Mouse (Mus musculus) limb, embryonic 11.5 days (tissue): ENCODE results near the gene Shq1. TPM values are rescaled to one million over a fixed set of nuclear protein-coding genes. Genes with fewer than 3 reads are reported as not detected.

ENCODE experiments used
- ATAC-seq: fragments of 200-750 bp; cut with Nextera tagmentation; 2 replicates; pipeline ENCODE4 v1.8.0; 2017; ENCODE audit warnings: low read depth; ENCODE audit not compliant: insufficient number of reproducible peaks, low FRiP score, low TSS enrichment
- DNase-seq: peaks from one replicate; pipeline ENCODE4 v3.0.0-alpha.2; 2015; ENCODE audit warnings: low spot score
- H3K27ac ChIP-seq: fragments of 300-500 bp; sonication (generic); replicated peaks from 2 replicates; pipeline ENCODE4 v1.5.1; 2014; ENCODE audit warnings: low read depth, mild to moderate bottlenecking, low read length
- H3K27me3 ChIP-seq: fragments of 300-500 bp; sonication (generic); 2 replicates; pipeline ENCODE4 v1.6.1; 2014; ENCODE audit warnings: mild to moderate bottlenecking, low read length, mixed read lengths; ENCODE audit not compliant: control insufficient read depth, insufficient read depth
- H3K36me3 ChIP-seq: fragments of 300-500 bp; sonication (generic); 2 replicates; pipeline ENCODE4 v1.6.1; 2014; ENCODE audit warnings: mild to moderate bottlenecking, low read length, moderate library complexity, mixed read lengths; ENCODE audit not compliant: control insufficient read depth, insufficient read depth
- H3K4me1 ChIP-seq: fragments of 300-500 bp; sonication (generic); 2 replicates; pipeline ENCODE4 v1.6.1; 2014; ENCODE audit warnings: low read length, mixed read lengths; ENCODE audit not compliant: control insufficient read depth, insufficient read depth
- H3K4me2 ChIP-seq: fragments of 300-500 bp; sonication (generic); 2 replicates; pipeline ENCODE4 v1.6.1; 2014; ENCODE audit warnings: low read depth, mild to moderate bottlenecking, moderate library complexity; ENCODE audit not compliant: severe bottlenecking
- H3K4me3 ChIP-seq: fragments of 300-500 bp; sonication (generic); 2 replicates; pipeline ENCODE4 v1.5.1; 2014; ENCODE audit warnings: low read depth, low read length
- H3K9ac ChIP-seq: fragments of 300-500 bp; sonication (generic); 2 replicates; pipeline ENCODE4 v1.6.1; 2014; ENCODE audit warnings: mild to moderate bottlenecking, low read length
- H3K9me3 ChIP-seq: fragments of 300-500 bp; sonication (generic); 2 replicates; pipeline ENCODE4 v1.6.1; 2016; ENCODE audit warnings: low read length; ENCODE audit not compliant: control insufficient read depth
- WGBS: fragments of 180-500 bp; shearing (Covaris S2); extraction: QIAGEN DNeasy Blood & Tissue Kit; methylation state at CpG from one replicate; pipeline ENCODE4 v1.1.7; 2014; 5-methylcytosine and 5-hydroxymethylcytosine counted together
- polyA plus RNA-seq: library from polyadenylated mRNA; unstranded; fragments of >200 nt; fragmentation: Nextera tagmentation; extraction: Ambion mirVana; gene quantifications from 2 replicates; pipeline ENCODE4 v1.2.1, GENCODE M21; 2014

Gene Shq1
- polyA plus RNA-seq, 1 experiment from 2014 or later, result 20.3 TPM

GRCm38 (mm10) chr6:100586758-100587157, 84.2 kb downstream of the Shq1 start:
- 91% methylated on average over 5 of the region's 5 CpGs for WGBS
- Histone ChIP-seq H3K9ac (no peak overlapping the region), H3K4me1 (peaks cover 13% of the 10 kb centered on the region), H3K4me2 (no peak overlapping the region), H3K27ac (no peak overlapping the region), H3K4me3 (no peak overlapping the region), H3K36me3 (no peaks in the 10 kb centered on the region), H3K27me3 (no peaks in the 10 kb centered on the region), H3K9me3 (no peaks in the 10 kb centered on the region)
- DNase-seq (no peak), ATAC-seq (no peak)

GRCm38 (mm10) chr6:100581951-100582350, 89.0 kb downstream of the Shq1 start:
- DNase-seq (no peak), ATAC-seq (no peak)
- Histone ChIP-seq H3K4me2 (no peak overlapping the region), H3K9me3 (no peaks in the 10 kb centered on the region), H3K27ac (no peak overlapping the region), H3K4me3 (no peak overlapping the region), H3K27me3 (no peaks in the 10 kb centered on the region), H3K9ac (no peak overlapping the region), H3K4me1 (peaks cover 16% of the 10 kb centered on the region), H3K36me3 (no peaks in the 10 kb centered on the region)
- 60% methylated on average over 2 of the region's 2 CpGs for WGBS

- no peaks in the 10 kb centered on the region for H3K9me3 ChIP-seq
- H3K4me3 ChIP-seq, result no peak overlapping the region
- peaks cover 18% of the 10 kb centered on the region for H3K4me1 ChIP-seq
- H3K36me3 ChIP-seq, result no peaks in the 10 kb centered on the region
- no peak overlapping the region for H3K9ac ChIP-seq
- no peaks in the 10 kb centered on the region for H3K27me3 ChIP-seq
- no peak overlapping the region for H3K27ac ChIP-seq
- DNase-seq (no peak), ATAC-seq (no peak)
- no peak overlapping the region for H3K4me2 ChIP-seq
Observed at GRCm38 (mm10) chr6:100581056-100581455, 89.9 kb downstream of the Shq1 start.

GRCm38 (mm10) chr6:100577590-100577989, 93.4 kb downstream of the Shq1 start:
- Histone ChIP-seq H3K27ac (no peak overlapping the region), H3K36me3 (no peaks in the 10 kb centered on the region), H3K9me3 (no peaks in the 10 kb centered on the region), H3K4me2 (no peak overlapping the region), H3K4me1 (peaks cover 14% of the 10 kb centered on the region), H3K9ac (no peak overlapping the region), H3K4me3 (no peak overlapping the region), H3K27me3 (no peaks in the 10 kb centered on the region)
- DNase-seq (no peak), ATAC-seq (no peak)
- 75% methylated on average over 6 of the region's 6 CpGs for WGBS

GRCm38 (mm10) chr6:100576171-100576570, 94.8 kb downstream of the Shq1 start:
- peak; percentile 74 for ATAC-seq
- no peak overlapping the region for H3K27ac ChIP-seq
- H3K4me3 ChIP-seq, result no peak overlapping the region
- H3K4me2 ChIP-seq, result no peak overlapping the region
- no peaks in the 10 kb centered on the region for H3K9me3 ChIP-seq
- WGBS, result 3% methylated on average over 6 of the region's 6 CpGs
- H3K36me3 ChIP-seq, result no peaks in the 10 kb centered on the region
- peak; percentile 83 for DNase-seq
- H3K4me1 ChIP-seq, result peaks cover 9% of the 10 kb centered on the region; the same call in 1 of the 2 replicates
- H3K9ac ChIP-seq, result no peak overlapping the region
- H3K27me3 ChIP-seq, result no peaks in the 10 kb centered on the region

- no peaks in the 10 kb centered on the region for H3K36me3 ChIP-seq
- DNase-seq (no peak), ATAC-seq (no peak)
- peaks cover 20% of the 10 kb centered on the region for H3K27me3 ChIP-seq
- no peak overlapping the region for H3K9ac ChIP-seq
- H3K27ac ChIP-seq, result no peak overlapping the region
- no peaks in the 10 kb centered on the region for H3K9me3 ChIP-seq
- WGBS, result 77% methylated on average over 6 of the region's 6 CpGs
- H3K4me2 ChIP-seq, result no peak overlapping the region
- peaks cover 16% of the 10 kb centered on the region for H3K4me1 ChIP-seq
- no peak overlapping the region for H3K4me3 ChIP-seq
Observed at GRCm38 (mm10) chr6:100566774-100567173, 104.2 kb downstream of the Shq1 start.

- H3K27me3 ChIP-seq, result peaks cover 22% of the 10 kb centered on the region
- peaks cover 16% of the 10 kb centered on the region for H3K4me1 ChIP-seq
- H3K4me2 ChIP-seq, result no peak overlapping the region
- no peaks in the 10 kb centered on the region for H3K9me3 ChIP-seq
- no peak overlapping the region for H3K4me3 ChIP-seq
- no peak overlapping the region for H3K9ac ChIP-seq
- H3K36me3 ChIP-seq, result no peaks in the 10 kb centered on the region
- DNase-seq, result no peak
- H3K27ac ChIP-seq, result no peak overlapping the region
- no peak for ATAC-seq
- WGBS, result 51% methylated on average over 4 of the region's 4 CpGs
Observed at GRCm38 (mm10) chr6:100564516-100564915, 106.4 kb downstream of the Shq1 start.

GRCm38 (mm10) chr6:100563552-100564341, 107.2 kb downstream of the Shq1 start:
- peaks cover 16% of the 10 kb centered on the region for H3K4me1 ChIP-seq
- H3K4me3 ChIP-seq, result peak overlapping the region; percentile 32
- peak; percentile 62; the same call in 1 of the 2 replicates for ATAC-seq
- no peaks in the 10 kb centered on the region for H3K36me3 ChIP-seq
- WGBS, result 4% methylated on average over 38 of the region's 38 CpGs
- H3K9ac ChIP-seq, result peak overlapping the region; percentile 49
- no peaks in the 10 kb centered on the region for H3K9me3 ChIP-seq
- H3K4me2 ChIP-seq, result peak overlapping the region; percentile 85
- peak; percentile 79 for DNase-seq
- no peak overlapping the region for H3K27ac ChIP-seq
- peaks cover 25% of the 10 kb centered on the region for H3K27me3 ChIP-seq
